Mouse (Mus musculus) retina, postnatal 7 days (tissue): ENCODE measurements around the gene Phf6.
A peak's percentile ranks its signal among the peaks of the same experiment; 100 is the strongest.
"Not testable (repeated sequence)": the region's sequence is repeated elsewhere in the genome, so short reads cannot be mapped to it uniquely, and the experiment has no call there.

Experiments used
- DNase-seq: peaks from one replicate; pipeline ENCODE4 v3.0.0-alpha.2; 2012; ENCODE audit warnings: low read depth, low spot score

Gene Phf6

GRCm38 (mm10) chrX:52911587-52912371 is at the start of gene Phf6:
Gene Phf6, plus strand, starts transcription at chrX:52912266.
- peak; percentile 81 for DNase-seq

DNA sequence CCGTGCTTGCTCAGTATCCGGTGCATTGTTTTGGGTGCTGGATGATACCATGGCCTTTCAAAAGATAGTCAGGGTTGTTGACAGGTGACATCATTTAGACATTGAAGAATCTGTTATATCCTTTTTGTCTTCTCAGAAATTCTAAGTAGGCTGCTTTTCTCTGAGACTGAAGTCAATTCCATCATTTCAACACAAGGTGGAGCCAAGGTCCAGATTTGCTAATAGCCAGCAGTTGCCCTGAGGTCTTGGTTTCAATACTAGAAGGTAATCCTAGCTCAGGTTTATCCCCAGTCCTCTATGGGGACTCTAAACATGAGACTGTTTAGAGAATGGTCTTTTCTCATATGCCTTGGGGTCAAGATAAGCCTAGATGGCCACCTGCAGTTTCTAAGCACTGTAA is 47.9 kb upstream of the Phf6 start:
- peak; percentile 21 for DNase-seq

DNA sequence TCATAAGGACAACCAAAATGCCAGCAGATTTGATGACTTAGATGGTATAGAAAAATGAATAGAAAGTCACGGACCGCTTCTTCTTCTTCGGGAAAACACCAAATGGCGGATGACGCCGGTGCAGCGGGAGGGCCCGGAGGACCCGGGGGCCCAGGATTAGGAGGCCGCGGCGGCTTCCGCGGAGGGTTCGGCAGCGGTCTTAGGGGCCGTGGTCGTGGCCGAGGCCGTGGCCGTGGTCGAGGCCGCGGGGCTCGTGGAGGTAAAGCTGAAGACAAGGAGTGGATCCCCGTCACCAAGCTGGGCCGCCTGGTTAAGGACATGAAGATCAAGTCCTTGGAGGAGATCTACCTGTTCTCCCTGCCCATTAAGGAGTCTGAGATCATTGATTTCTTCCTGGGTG is 13.6 kb upstream of the Phf6 start:
- not testable (repeated sequence) for DNase-seq

- no peak for DNase-seq
These were observed 284 bp downstream of the Phf6 start for GRCm38 (mm10) chrX:52912372-52912728.

DNA sequence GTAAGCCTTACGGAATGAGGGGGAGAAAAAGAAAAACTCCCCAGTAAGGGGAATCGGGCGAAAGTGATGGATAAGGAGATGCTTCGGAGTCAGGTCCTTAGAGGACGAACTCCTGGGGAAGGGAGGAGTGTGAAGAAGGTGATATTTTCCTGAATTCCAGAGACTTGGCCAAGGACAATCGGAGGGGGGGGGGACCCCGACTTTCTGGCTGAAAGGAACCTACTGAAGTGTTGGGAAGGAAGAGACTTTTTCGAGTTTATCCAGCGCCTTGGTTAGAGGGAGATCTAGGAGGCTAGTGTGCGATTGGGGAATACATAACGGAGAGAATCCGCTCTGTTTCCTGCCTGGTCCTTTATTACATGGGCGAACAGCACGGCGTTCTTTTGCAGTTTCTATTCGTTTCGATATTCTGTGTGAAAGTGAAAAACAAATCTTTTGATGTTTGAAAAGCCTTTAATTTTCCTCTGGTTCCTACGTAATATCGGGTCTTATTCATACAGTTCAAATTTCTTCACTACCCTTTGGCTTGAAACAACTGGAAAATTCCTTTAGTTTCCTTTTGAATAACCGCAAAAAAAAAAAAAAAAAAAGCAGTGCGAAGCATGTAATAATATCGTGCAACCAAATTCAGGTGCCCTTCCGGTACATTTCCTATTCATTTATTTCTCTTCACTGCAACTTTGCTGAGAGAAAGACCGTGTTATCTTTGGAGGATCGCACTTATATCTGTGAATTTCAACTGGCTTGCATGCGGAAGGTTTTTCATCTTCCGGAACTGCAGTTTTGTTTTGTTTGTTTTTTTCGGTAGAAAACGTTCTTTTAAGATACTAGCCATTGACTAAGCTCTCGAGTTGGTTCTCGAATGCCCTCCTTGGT is 998 bp downstream of the Phf6 start:
- DNase-seq, result no peak

GRCm38 (mm10) chrX:52913856-52914255 is 1.8 kb downstream of the Phf6 start:
- DNase-seq, result no peak

GRCm38 (mm10) chrX:52914705-52915104 is 2.6 kb downstream of the Phf6 start:
- DNase-seq, result no peak

DNA sequence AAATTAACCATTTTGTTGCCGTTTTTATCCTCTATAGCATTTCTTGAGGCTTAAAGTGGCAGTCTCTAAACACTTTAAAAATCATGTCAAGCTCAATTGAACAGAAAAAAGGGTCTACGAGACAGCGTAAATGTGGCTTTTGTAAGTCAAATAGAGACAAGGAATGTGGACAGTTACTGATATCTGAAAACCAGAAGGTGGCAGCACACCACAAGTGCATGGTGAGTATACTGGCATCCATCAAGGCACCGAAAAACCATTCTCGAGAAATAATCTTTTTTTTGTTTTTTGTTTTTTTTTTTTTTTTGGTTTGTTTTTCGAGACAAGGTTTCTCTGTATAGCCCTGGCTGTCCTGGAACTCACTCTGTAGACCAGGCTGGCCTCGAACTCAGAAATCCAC is 4.5 kb downstream of the Phf6 start:
- no peak for DNase-seq

GRCm38 (mm10) chrX:52926726-52927125 is 14.7 kb downstream of the Phf6 start:
- no peak for DNase-seq

GRCm38 (mm10) chrX:52928883-52929282 is 16.8 kb downstream of the Phf6 start:
- no peak for DNase-seq

DNA sequence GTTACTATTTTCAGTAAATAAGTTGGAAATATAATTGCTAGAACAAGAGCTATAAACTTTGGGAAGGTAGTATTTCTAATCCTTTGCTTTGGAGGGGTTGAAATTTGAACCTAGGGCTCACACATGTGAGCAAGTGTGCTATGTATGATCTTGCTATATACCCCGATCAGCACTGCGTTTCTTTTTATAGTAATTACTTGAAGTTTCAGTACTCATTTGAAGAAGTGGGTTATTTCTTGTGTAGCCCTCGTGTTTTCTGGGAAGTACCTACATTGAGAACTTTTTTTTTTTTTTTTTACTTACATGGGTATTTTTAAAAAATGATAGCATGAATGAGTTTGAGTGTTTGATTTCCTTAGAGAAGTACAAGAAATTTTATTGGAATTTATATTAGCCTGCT is 17.7 kb downstream of the Phf6 start:
- no peak for DNase-seq

DNA sequence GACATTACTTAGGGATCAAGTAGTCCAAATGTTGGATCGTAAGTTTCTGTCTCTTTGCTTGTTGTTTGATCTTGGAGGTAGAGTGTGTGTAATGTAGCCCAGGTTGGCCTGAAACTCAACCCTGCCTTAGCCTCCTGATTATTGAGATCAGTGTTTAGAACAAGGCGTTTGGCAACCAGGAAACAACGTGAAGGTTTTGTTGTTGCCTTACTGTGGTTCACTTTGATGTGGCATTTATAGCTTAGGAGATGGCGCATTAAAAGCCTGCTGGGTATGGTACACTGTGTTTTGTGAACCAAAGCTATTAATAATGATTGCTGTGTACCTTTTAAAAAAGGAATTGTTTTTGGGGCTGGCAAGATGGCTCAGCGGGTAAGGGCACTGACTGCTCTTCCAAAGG is 18.1 kb downstream of the Phf6 start:
- DNase-seq, result no peak

- no peak for DNase-seq
These were observed 20.1 kb downstream of the Phf6 start for GRCm38 (mm10) chrX:52932161-52932560.

GRCm38 (mm10) chrX:52934496-52934895 is 22.4 kb downstream of the Phf6 start:
- no peak for DNase-seq

- no peak for DNase-seq
These were observed 33.4 kb downstream of the Phf6 start for GRCm38 (mm10) chrX:52945509-52945908.

DNA sequence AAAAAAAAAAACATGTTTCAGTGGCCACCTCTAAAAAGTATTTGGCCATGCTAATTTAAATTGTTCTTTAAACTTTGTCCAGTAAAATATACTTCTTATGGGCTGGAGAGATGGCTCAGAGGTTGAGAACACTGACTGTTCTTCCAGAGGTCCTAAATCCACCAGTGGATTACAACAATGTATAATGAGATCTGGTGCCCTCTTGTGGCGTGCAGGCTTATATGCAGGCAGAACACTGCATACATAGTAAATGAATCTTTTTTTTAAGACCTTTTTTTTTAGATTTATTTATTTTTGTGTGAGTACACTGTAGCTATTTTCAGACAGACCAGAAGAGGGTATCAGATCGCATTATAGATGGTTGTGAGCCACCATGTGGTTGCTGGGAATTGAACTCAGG is 37.6 kb downstream of the Phf6 start:
- no peak for DNase-seq

DNA sequence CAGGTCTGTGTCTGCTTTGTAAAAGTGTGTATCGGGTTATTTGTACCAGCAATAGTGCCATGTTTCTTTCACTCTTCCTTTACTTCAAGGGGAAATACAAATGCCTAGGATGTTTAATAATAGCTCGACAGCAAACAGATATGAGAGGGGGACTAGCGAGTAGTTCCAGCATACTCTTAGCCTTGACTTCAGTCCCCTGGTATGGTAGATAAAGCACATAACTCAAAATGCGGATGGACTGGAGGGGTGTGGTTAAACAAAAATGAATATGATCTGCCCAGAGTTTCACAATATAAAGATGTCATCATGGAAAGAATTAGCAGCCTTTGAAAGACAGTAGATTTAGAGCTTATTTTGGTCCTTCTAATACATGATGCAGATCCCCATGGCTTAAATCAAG is 44.9 kb downstream of the Phf6 start:
- DNase-seq, result no peak

DNA sequence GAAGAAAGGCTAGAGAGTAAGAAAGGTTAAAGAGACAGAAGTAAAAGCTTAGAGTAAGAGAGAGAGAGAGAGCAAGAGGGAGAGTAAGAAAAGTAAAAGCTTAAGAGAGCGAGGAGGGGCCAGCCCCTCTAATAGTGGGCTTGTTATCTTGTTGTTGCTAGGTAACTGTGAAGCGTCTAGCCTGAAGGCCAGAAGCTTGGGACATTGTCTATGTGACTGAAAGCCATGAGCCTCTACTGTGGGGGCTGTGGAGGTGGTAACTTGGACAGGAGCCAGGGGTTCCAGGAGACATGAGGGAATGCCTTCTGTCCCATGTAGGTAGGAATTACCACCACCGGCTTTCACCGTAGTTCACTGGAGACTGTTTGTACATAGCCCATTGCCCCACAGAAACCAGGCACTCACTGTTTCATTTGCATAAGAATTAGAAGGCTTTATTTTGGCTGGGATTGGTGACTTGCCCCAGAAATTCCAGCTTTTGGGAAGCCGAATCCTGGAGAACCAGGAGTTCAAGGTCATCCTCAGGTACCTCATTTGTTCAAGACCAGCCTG is 49.6 kb downstream of the Phf6 start:
- DNase-seq, result no peak

GRCm38 (mm10) chrX:52965149-52965548 is 53.1 kb downstream of the Phf6 start:
- no peak for DNase-seq

- DNase-seq, result no peak
These were observed 59.3 kb downstream of the Phf6 start for GRCm38 (mm10) chrX:52971211-52972006.

- no peak for DNase-seq
These were observed 60.1 kb downstream of the Phf6 start for GRCm38 (mm10) chrX:52972129-52972528.

GRCm38 (mm10) chrX:52972680-52973079 is 60.6 kb downstream of the Phf6 start:
- DNase-seq, result no peak
